Mouse (Mus musculus): ENCODE results near the gene Slc13a2. TPM values are rescaled to one million over a fixed set of nuclear protein-coding genes. Genes with fewer than 3 reads are reported as not detected.

The Slc13a2 gene
- total RNA-seq, 2 experiments from 2014 or later: 0.04 to 1.0 TPM

- ATAC-seq (replicated peaks; ENCODE audit: poor library complexity): peak; percentile 77
Measured at GRCm38 (mm10) chr11:78435776-78436349, 13.8 kb upstream of the Slc13a2 start.

- no peak for ATAC-seq (replicated peaks; ENCODE audit: poor library complexity)
Measured at GRCm38 (mm10) chr11:78434052-78434451, 12.0 kb upstream of the Slc13a2 start.

- ATAC-seq (replicated peaks; ENCODE audit: poor library complexity): no peak
Measured at GRCm38 (mm10) chr11:78431176-78431575, 9.2 kb upstream of the Slc13a2 start.

GRCm38 (mm10) chr11:78430195-78430878, 8.3 kb upstream of the Slc13a2 start:
- ATAC-seq (replicated peaks; ENCODE audit: poor library complexity): peak; percentile 23; the same call in 1 of the 2 replicates

GRCm38 (mm10) chr11:78428309-78428708, 6.3 kb upstream of the Slc13a2 start:
- ATAC-seq (replicated peaks; ENCODE audit: poor library complexity): no peak

GRCm38 (mm10) chr11:78427655-78428054, 5.6 kb upstream of the Slc13a2 start:
- ATAC-seq (replicated peaks; ENCODE audit: poor library complexity): no peak

- ATAC-seq (replicated peaks; ENCODE audit: poor library complexity): no peak
Measured at GRCm38 (mm10) chr11:78425572-78425971, 3.6 kb upstream of the Slc13a2 start.

- ATAC-seq (replicated peaks; ENCODE audit: poor library complexity): no peak
Measured at GRCm38 (mm10) chr11:78424352-78424751, 2.3 kb upstream of the Slc13a2 start.

- ATAC-seq (replicated peaks; ENCODE audit: poor library complexity): peak; percentile 79
Measured at GRCm38 (mm10) chr11:78421201-78422009, 612 bp downstream of the Slc13a2 start.

- ATAC-seq (replicated peaks; ENCODE audit: poor library complexity): 0 out of 2 replicates have a peak, but pooled peaks have one; percentile 29
Measured at GRCm38 (mm10) chr11:78420263-78420889, 1.6 kb downstream of the Slc13a2 start.

GRCm38 (mm10) chr11:78416854-78417253, 5.2 kb downstream of the Slc13a2 start:
- no peak for ATAC-seq (replicated peaks; ENCODE audit: poor library complexity)

GRCm38 (mm10) chr11:78412861-78413260, 9.2 kb downstream of the Slc13a2 start:
- ATAC-seq (replicated peaks; ENCODE audit: poor library complexity): no peak

- ATAC-seq (replicated peaks; ENCODE audit: poor library complexity): no peak
Measured at GRCm38 (mm10) chr11:78412324-78412850, 9.6 kb downstream of the Slc13a2 start.

- ATAC-seq (replicated peaks; ENCODE audit: poor library complexity): no peak
Measured at GRCm38 (mm10) chr11:78411606-78412323, 10.3 kb downstream of the Slc13a2 start.

GRCm38 (mm10) chr11:78408256-78409240, 13.5 kb downstream of the Slc13a2 start:
- ATAC-seq (replicated peaks; ENCODE audit: poor library complexity): no peak

- no peak for ATAC-seq (replicated peaks; ENCODE audit: poor library complexity)
Measured at GRCm38 (mm10) chr11:78402062-78402461, 20.0 kb downstream of the Slc13a2 start.

GRCm38 (mm10) chr11:78401469-78401868, 20.5 kb downstream of the Slc13a2 start:
- no peak for ATAC-seq (replicated peaks; ENCODE audit: poor library complexity)

- ATAC-seq (replicated peaks; ENCODE audit: poor library complexity): no peak
Measured at GRCm38 (mm10) chr11:78400936-78401335, 21.1 kb downstream of the Slc13a2 start.

GRCm38 (mm10) chr11:78399680-78400079, 22.3 kb downstream of the Slc13a2 start:
- peak; percentile 83 for ATAC-seq (replicated peaks; ENCODE audit: poor library complexity)

Measured in megakaryocyte progenitor cell, adult 5-6 weeks (primary cell).